Mouse (Mus musculus): Measurements from ENCODE around the gene Cox6a1.

DNA sequence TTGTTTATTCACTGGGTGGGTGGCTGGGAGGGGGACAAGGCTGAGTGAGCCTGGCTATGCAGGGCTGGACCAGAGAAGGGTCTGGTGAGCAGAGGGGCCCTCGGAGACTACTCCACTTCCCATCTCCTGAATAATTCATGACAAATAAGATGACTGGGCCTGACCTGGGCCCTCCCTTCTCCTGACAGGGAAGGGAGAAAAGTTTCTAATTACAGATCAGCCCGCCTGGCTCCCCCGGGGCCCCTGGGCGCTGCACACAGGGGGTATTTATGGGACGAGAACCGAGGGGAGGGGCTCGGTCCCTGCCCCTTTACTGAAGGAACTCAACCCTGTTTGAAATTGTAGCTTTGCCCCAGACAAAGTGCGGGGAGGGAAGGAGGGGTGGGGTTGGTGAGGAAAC is 45.4 kb upstream of the Cox6a1 start:
- TF ChIP-seq CTCF (IDR thresholded peaks at IDR 0.05; ENCODE audit: insufficient read depth, low read depth, low read length), result no peak
- no peak for TF ChIP-seq POLR2A (IDR thresholded peaks at IDR 0.05; ENCODE audit: insufficient read depth, low read depth, low read length)
